Mouse (Mus musculus) kidney, adult 8-10 months (tissue): ENCODE results near the gene Gm3106.
"Not testable (repeated sequence)": the region's sequence is repeated elsewhere in the genome, so short reads cannot be mapped to it uniquely, and the experiment has no call there.

Source experiments
- DNase-seq, 2 experiments: peaks; one replicate each; pipeline ENCODE4 v3.0.0; 2022

Gm3106 gene

DNA sequence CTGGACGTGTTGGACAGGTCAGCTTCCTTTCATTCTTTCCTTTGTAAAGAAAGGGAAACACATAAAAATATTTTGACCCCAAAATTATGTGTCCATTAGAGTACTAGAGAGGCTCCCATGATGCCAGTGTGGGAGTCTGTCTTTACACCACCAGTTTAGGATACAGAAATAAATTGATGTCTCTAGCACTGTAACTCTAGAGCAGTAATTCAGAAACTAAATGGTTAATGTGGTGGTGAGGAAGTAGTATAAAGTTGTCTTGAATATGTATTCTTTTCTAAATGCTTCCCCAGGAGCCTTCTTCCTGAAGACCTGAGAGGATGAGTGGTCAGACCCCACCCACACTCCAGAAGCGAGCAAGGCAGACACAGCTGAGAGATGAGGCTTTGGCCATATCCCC lies at the start of gene Gm3106:
Gene Gm3106, plus strand, starts transcription at position 301 of the 400 bp plus-strand sequence.
- DNase-seq = not testable (repeated sequence)
